Mouse (Mus musculus): Measurements from ENCODE around the gene Shank2. TPM values are rescaled to one million over a fixed set of nuclear protein-coding genes. Genes with fewer than 3 reads are reported as not detected.
A peak's percentile ranks its signal among the peaks of the same experiment; 100 is the strongest.

Shank2 gene
- polyA plus RNA-seq, 1 experiment from 2014 or later = 1.5 TPM

GRCm38 (mm10) chr7:144251250-144251649, 249.5 kb downstream of the Shank2 start:
- Histone ChIP-seq H3K27me3 (no peaks in the 10 kb centered on the region), H3K4me2 (no peak overlapping the region), H3K27ac (no peak overlapping the region), H3K9ac (no peak overlapping the region), H3K4me1 (no peaks in the 10 kb centered on the region; the same call in 1 of the 2 replicates), H3K9me3 (no peaks in the 10 kb centered on the region), H3K36me3 (no peaks in the 10 kb centered on the region), H3K4me3 (no peak overlapping the region)
- no peak for ATAC-seq (ENCODE audit: insufficient number of reproducible peaks, insufficient read depth, low FRiP score, low TSS enrichment, low read depth)
- WGBS = 54% methylated on average over 6 of the region's 6 CpGs

- Histone ChIP-seq H3K9me3 (no peaks in the 10 kb centered on the region), H3K4me3 (no peak overlapping the region), H3K9ac (no peak overlapping the region), H3K4me1 (no peaks in the 10 kb centered on the region; the same call in 1 of the 2 replicates), H3K27ac (no peak overlapping the region), H3K27me3 (no peaks in the 10 kb centered on the region), H3K36me3 (no peaks in the 10 kb centered on the region), H3K4me2 (peak overlapping the region; percentile 20; the same call in 1 of the 2 replicates)
- ATAC-seq (ENCODE audit: insufficient number of reproducible peaks, insufficient read depth, low FRiP score, low TSS enrichment, low read depth) = no peak
- 29% methylated on average over 8 of the region's 8 CpGs for WGBS
Measured at GRCm38 (mm10) chr7:144254674-144255246, 253.0 kb downstream of the Shank2 start.

GRCm38 (mm10) chr7:144257821-144258220, 256.1 kb downstream of the Shank2 start:
- Histone ChIP-seq H3K36me3 (no peaks in the 10 kb centered on the region), H3K9ac (no peak overlapping the region), H3K4me3 (no peak overlapping the region), H3K27me3 (no peaks in the 10 kb centered on the region), H3K9me3 (no peaks in the 10 kb centered on the region), H3K4me2 (no peak overlapping the region), H3K27ac (no peak overlapping the region), H3K4me1 (no peaks in the 10 kb centered on the region; the same call in 1 of the 2 replicates)
- no peak for ATAC-seq (ENCODE audit: insufficient number of reproducible peaks, insufficient read depth, low FRiP score, low TSS enrichment, low read depth)
- 78% methylated on average over 7 of the region's 7 CpGs for WGBS

GRCm38 (mm10) chr7:144258332-144258731, 256.6 kb downstream of the Shank2 start:
- Histone ChIP-seq H3K4me1 (no peaks in the 10 kb centered on the region; the same call in 1 of the 2 replicates), H3K27me3 (no peaks in the 10 kb centered on the region), H3K36me3 (no peaks in the 10 kb centered on the region), H3K9ac (no peak overlapping the region), H3K4me2 (no peak overlapping the region), H3K4me3 (no peak overlapping the region), H3K9me3 (no peaks in the 10 kb centered on the region), H3K27ac (no peak overlapping the region)
- no peak for ATAC-seq (ENCODE audit: insufficient number of reproducible peaks, insufficient read depth, low FRiP score, low TSS enrichment, low read depth)
- WGBS = 57% methylated on average over 4 of the region's 4 CpGs

GRCm38 (mm10) chr7:144262666-144263065, 260.9 kb downstream of the Shank2 start:
- no peak overlapping the region for H3K9ac ChIP-seq
- WGBS = 75% methylated on average over 6 of the region's 6 CpGs
- no peaks in the 10 kb centered on the region for H3K27me3 ChIP-seq
- no peak for ATAC-seq (ENCODE audit: insufficient number of reproducible peaks, insufficient read depth, low FRiP score, low TSS enrichment, low read depth)
- no peak overlapping the region for H3K27ac ChIP-seq
- H3K4me3 ChIP-seq = no peak overlapping the region
- no peaks in the 10 kb centered on the region for H3K9me3 ChIP-seq
- H3K4me1 ChIP-seq = no peaks in the 10 kb centered on the region
- no peaks in the 10 kb centered on the region for H3K36me3 ChIP-seq
- H3K4me2 ChIP-seq = no peak overlapping the region

GRCm38 (mm10) chr7:144266745-144267144, 265.0 kb downstream of the Shank2 start:
- ATAC-seq (ENCODE audit: insufficient number of reproducible peaks, insufficient read depth, low FRiP score, low TSS enrichment, low read depth) = no peak
- H3K4me1 ChIP-seq = no peaks in the 10 kb centered on the region
- H3K27ac ChIP-seq = no peak overlapping the region
- no peaks in the 10 kb centered on the region for H3K9me3 ChIP-seq
- 67% methylated on average over 7 of the region's 7 CpGs for WGBS
- no peak overlapping the region for H3K4me3 ChIP-seq
- H3K4me2 ChIP-seq = no peak overlapping the region
- H3K9ac ChIP-seq = no peak overlapping the region
- H3K36me3 ChIP-seq = no peaks in the 10 kb centered on the region
- no peaks in the 10 kb centered on the region for H3K27me3 ChIP-seq

- no peaks in the 10 kb centered on the region for H3K27me3 ChIP-seq
- H3K4me1 ChIP-seq = no peaks in the 10 kb centered on the region
- no peak for ATAC-seq (ENCODE audit: insufficient number of reproducible peaks, insufficient read depth, low FRiP score, low TSS enrichment, low read depth)
- H3K27ac ChIP-seq = no peak overlapping the region
- no peak overlapping the region for H3K9ac ChIP-seq
- H3K36me3 ChIP-seq = no peaks in the 10 kb centered on the region
- WGBS = 85% methylated on average over 7 of the region's 7 CpGs
- no peak overlapping the region for H3K4me2 ChIP-seq
- H3K9me3 ChIP-seq = no peaks in the 10 kb centered on the region
- no peak overlapping the region for H3K4me3 ChIP-seq
Measured at GRCm38 (mm10) chr7:144268329-144268728, 266.6 kb downstream of the Shank2 start.

GRCm38 (mm10) chr7:144268778-144269177, 267.1 kb downstream of the Shank2 start:
- Histone ChIP-seq H3K36me3 (no peaks in the 10 kb centered on the region), H3K4me3 (no peak overlapping the region), H3K27ac (no peak overlapping the region), H3K4me1 (no peaks in the 10 kb centered on the region), H3K27me3 (no peaks in the 10 kb centered on the region), H3K9ac (no peak overlapping the region), H3K4me2 (no peak overlapping the region), H3K9me3 (no peaks in the 10 kb centered on the region)
- WGBS = 66% methylated on average over 4 of the region's 4 CpGs
- no peak for ATAC-seq (ENCODE audit: insufficient number of reproducible peaks, insufficient read depth, low FRiP score, low TSS enrichment, low read depth)

GRCm38 (mm10) chr7:144271074-144271473, 269.3 kb downstream of the Shank2 start:
- H3K27me3 ChIP-seq = no peaks in the 10 kb centered on the region
- no peak for ATAC-seq (ENCODE audit: insufficient number of reproducible peaks, insufficient read depth, low FRiP score, low TSS enrichment, low read depth)
- no peak overlapping the region for H3K9ac ChIP-seq
- H3K4me2 ChIP-seq = no peak overlapping the region
- 87% methylated on average over 2 of the region's 2 CpGs for WGBS
- H3K4me1 ChIP-seq = no peaks in the 10 kb centered on the region
- no peaks in the 10 kb centered on the region for H3K36me3 ChIP-seq
- H3K4me3 ChIP-seq = no peak overlapping the region
- no peaks in the 10 kb centered on the region for H3K9me3 ChIP-seq
- no peak overlapping the region for H3K27ac ChIP-seq

- WGBS = 85% methylated on average over 4 of the region's 4 CpGs
Measured at GRCm38 (mm10) chr7:144278703-144279102, 277.0 kb downstream of the Shank2 start.

GRCm38 (mm10) chr7:144283701-144284100, 282.0 kb downstream of the Shank2 start:
- Histone ChIP-seq H3K4me3 (peak overlapping the region; percentile 54), H3K4me2 (peak overlapping the region; percentile 87), H3K27ac (peak overlapping the region; percentile 94), H3K9me3 (no peaks in the 10 kb centered on the region), H3K36me3 (no peaks in the 10 kb centered on the region), H3K27me3 (no peaks in the 10 kb centered on the region), H3K4me1 (peaks cover 42% of the 10 kb centered on the region), H3K9ac (peak overlapping the region; percentile 75)
- 10% methylated on average over 6 of the region's 6 CpGs for WGBS
- ATAC-seq (ENCODE audit: insufficient number of reproducible peaks, insufficient read depth, low FRiP score, low TSS enrichment, low read depth) = no peak

More at GRCm38 (mm10) chr7:144278703-144279102, 277.0 kb downstream of the Shank2 start:
- Histone ChIP-seq H3K4me1 (peaks cover 11% of the 10 kb centered on the region), H3K27ac (no peak overlapping the region), H3K4me2 (no peak overlapping the region), H3K9me3 (no peaks in the 10 kb centered on the region), H3K36me3 (no peaks in the 10 kb centered on the region), H3K9ac (no peak overlapping the region), H3K27me3 (no peaks in the 10 kb centered on the region), H3K4me3 (no peak overlapping the region)
- ATAC-seq (ENCODE audit: insufficient number of reproducible peaks, insufficient read depth, low FRiP score, low TSS enrichment, low read depth) = no peak

GRCm38 (mm10) chr7:144284241-144285065, 282.7 kb downstream of the Shank2 start:
- WGBS = under 1% methylated on average over 45 of the region's 45 CpGs
- Histone ChIP-seq H3K27me3 (no peaks in the 10 kb centered on the region), H3K36me3 (no peaks in the 10 kb centered on the region), H3K27ac (peak overlapping the region; percentile 94), H3K4me1 (peaks cover 44% of the 10 kb centered on the region), H3K9ac (peak overlapping the region; percentile 75), H3K4me2 (peak overlapping the region; percentile 87), H3K9me3 (no peaks in the 10 kb centered on the region), H3K4me3 (peak overlapping the region; percentile 54)
- ATAC-seq (ENCODE audit: insufficient number of reproducible peaks, insufficient read depth, low FRiP score, low TSS enrichment, low read depth) = peak; percentile 77
